Mouse (Mus musculus) gastrocnemius, postnatal 4 days (tissue): Measurements from ENCODE around the gene Wasl. TPM values are rescaled to one million over a fixed set of nuclear protein-coding genes. Genes with fewer than 3 reads are reported as not detected.

Experiments
- DNase-seq, 2 experiments: peaks; one replicate each; pipeline ENCODE4 v3.0.0; 2021 to 2022; ENCODE audit warnings: low spot score in 2 of 2, mixed read lengths in 2 of 2
- total RNA-seq, 2 experiments: library from RNA; stranded (reverse); gene quantifications; 2 replicates each; pipeline ENCODE4 v1.2.3; 2021

Wasl gene
- total RNA-seq, 2 experiments from 2014 or later, result 33.1 to 38.7 TPM

DNA sequence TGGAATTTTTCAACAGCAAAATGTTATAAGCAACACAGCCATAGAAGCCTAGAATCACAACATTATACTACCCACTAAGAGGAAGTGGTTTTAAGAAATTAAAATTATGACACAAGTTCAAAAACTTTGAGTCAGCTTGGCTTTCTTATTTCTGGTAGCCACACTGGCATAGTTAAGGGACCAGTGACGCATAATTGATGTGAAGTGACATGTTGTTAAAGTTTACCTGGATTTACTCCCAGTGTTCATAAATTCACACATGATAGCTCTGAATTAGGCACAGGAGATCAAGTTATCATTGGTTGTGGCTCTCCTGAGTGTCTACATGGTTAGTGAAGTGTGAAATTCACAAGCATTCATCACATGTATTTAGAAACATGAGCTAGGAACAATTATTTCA lies 99.9 kb downstream of the Wasl start:
- no peak for DNase-seq

GRCm38 (mm10) chr6:24564081-24564480 lies 100.7 kb downstream of the Wasl start:
- DNase-seq, result no peak

Other genes starting within 250 kb of the Wasl start
- under 1 TPM; 0.10 to 0.12 TPM for gene Iqub, start 149.9 kb downstream of the Wasl start, total RNA-seq
- 100 to 1,000 TPM; 385 to 429 TPM for gene Ndufa5, start 137.0 kb downstream of the Wasl start, total RNA-seq
- gene Asb15, start 136.9 kb downstream of the Wasl start, total RNA-seq, result 1 to 10 TPM; 1.7 to 1.9 TPM
- 100 to 1,000 TPM; 105 to 205 TPM for gene Lmod2, start 67.2 kb downstream of the Wasl start, total RNA-seq
- not detected for gene Hyal6, start 68.2 kb upstream of the Wasl start, total RNA-seq
- not detected for gene Hyal4, start 83.3 kb upstream of the Wasl start, total RNA-seq
- gene Spam1, start 126.2 kb upstream of the Wasl start, total RNA-seq, result not detected
- not detected for gene Hyal5, start 193.0 kb upstream of the Wasl start, total RNA-seq